Mouse (Mus musculus): ENCODE measurements around the gene Kcnj10. TPM values are rescaled to one million over a fixed set of nuclear protein-coding genes. Genes with fewer than 3 reads are reported as not detected.

Gene Kcnj10
- polyA plus RNA-seq, 1 experiment from 2014 or later, result 0.93 TPM

- peak overlapping the region; percentile 82 for H3K4me2 ChIP-seq
- no peaks in the 10 kb centered on the region for H3K27me3 ChIP-seq
- peaks cover 28% of the 10 kb centered on the region for H3K36me3 ChIP-seq (replicated peaks)
- no peaks in the 10 kb centered on the region for H3K9me3 ChIP-seq
- peak overlapping the region; percentile 85 for H3K9ac ChIP-seq
- WGBS, result 64% methylated on average over 10 of the region's 10 CpGs
- no peak for ATAC-seq (ENCODE audit: low FRiP score)
- H3K4me3 ChIP-seq (replicated peaks), result peak overlapping the region; percentile 83
- peak overlapping the region; percentile 88 for H3K27ac ChIP-seq
- H3K4me1 ChIP-seq, result peaks cover 87% of the 10 kb centered on the region
These were observed 27.2 kb upstream of the Kcnj10 start for GRCm38 (mm10) chr1:172313613-172314411.

DNA sequence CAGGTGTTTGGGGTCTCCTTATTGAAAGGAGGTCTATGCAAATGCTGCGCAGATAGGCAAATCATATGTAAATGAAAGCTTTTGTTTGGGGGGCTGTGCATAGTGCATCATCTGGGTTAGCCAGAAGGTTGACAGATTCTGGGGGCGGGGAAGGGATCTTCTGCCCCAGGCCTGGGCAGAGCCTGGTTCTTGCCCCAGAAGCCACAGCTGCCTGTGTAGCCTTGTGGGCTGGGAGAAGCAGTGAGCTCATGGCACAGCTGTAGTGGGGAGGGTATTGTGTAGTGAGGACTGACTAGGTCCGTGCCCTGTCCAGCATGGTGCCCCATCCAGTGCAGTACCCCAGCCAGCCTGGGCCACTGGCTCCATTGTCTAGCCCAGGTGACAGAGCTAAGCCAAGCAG lies 26.1 kb upstream of the Kcnj10 start:
- Histone ChIP-seq H3K4me3 (replicated peaks) (peak overlapping the region; percentile 83; the same call in 1 of the 2 replicates), H3K36me3 (replicated peaks) (peaks cover 37% of the 10 kb centered on the region), H3K9ac (peak overlapping the region; percentile 40; the same call in 1 of the 2 replicates), H3K4me2 (peak overlapping the region; percentile 82), H3K27ac (peak overlapping the region; percentile 88), H3K4me1 (peaks cover 86% of the 10 kb centered on the region), H3K27me3 (no peaks in the 10 kb centered on the region), H3K9me3 (no peaks in the 10 kb centered on the region)
- WGBS, result 39% methylated on average over 3 of the region's 3 CpGs
- peak; percentile 21 for ATAC-seq (ENCODE audit: low FRiP score)

DNA sequence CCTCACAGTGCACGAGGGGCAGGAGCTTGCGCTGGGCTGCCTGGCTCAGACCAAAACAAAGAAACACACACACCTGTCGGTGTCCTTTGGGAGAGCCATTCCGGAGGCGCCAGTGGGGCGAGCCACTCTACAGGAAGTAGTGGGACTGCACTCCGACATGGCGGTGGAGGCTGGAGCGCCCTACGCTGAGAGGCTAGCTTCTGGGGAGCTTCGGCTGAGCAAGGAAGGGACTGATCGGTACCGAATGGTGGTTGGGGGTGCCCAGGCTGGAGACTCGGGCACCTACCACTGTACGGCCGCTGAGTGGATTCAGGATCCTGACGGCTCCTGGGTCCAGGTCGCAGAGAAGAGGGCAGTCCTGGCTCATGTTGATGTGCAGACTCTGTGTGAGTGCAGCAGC lies 23.6 kb upstream of the Kcnj10 start:
- Histone ChIP-seq H3K27ac (0 out of 2 replicates have a peak overlapping the region, but pooled peaks have one; percentile 75), H3K4me2 (no peak overlapping the region), H3K9me3 (no peaks in the 10 kb centered on the region), H3K36me3 (replicated peaks) (peaks cover 54% of the 10 kb centered on the region), H3K4me3 (replicated peaks) (no peak overlapping the region), H3K4me1 (peaks cover 84% of the 10 kb centered on the region), H3K9ac (no peak overlapping the region), H3K27me3 (no peaks in the 10 kb centered on the region)
- ATAC-seq (ENCODE audit: low FRiP score), result no peak
- 67% methylated on average over 18 of the region's 18 CpGs for WGBS

- Histone ChIP-seq H3K9ac (0 out of 2 replicates have a peak overlapping the region, but pooled peaks have one; percentile 17), H3K4me2 (no peak overlapping the region), H3K4me3 (replicated peaks) (no peak overlapping the region), H3K36me3 (replicated peaks) (peaks cover 54% of the 10 kb centered on the region), H3K27me3 (no peaks in the 10 kb centered on the region), H3K4me1 (peaks cover 84% of the 10 kb centered on the region), H3K9me3 (no peaks in the 10 kb centered on the region), H3K27ac (peak overlapping the region; percentile 75)
- WGBS, result 50% methylated on average over 15 of the region's 15 CpGs
- no peak for ATAC-seq (ENCODE audit: low FRiP score)
These were observed 23.1 kb upstream of the Kcnj10 start for GRCm38 (mm10) chr1:172317946-172318345.

DNA sequence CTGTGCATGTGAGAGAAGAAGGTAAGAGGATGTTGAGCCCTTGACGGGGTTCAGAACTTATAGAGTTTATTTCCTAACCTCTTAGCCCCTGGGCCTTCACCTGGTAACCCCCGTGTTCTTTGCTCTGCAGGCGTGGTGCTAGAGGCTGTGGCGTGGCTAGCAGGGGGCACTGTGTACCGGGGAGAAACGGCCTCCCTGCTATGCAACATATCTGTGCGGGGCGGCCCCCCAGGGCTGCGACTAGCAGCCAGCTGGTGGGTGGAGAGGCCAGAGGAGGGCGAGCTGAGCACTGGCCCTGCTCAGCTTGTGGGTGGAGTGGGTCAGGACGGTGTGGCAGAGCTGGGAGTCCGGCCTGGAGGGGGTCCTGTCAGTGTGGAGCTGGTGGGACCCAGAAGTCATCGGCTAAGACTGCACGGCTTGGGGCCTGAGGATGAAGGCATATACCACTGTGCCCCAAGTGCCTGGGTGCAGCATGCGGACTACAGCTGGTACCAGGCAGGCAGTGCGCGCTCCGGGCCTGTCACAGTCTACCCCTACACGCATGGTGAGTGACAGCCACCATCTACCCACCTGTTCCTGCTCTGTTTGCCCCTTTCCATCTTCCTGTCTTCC lies 22.5 kb upstream of the Kcnj10 start:
- Histone ChIP-seq H3K27me3 (no peaks in the 10 kb centered on the region), H3K9me3 (no peaks in the 10 kb centered on the region), H3K9ac (peak overlapping the region; percentile 29; the same call in 1 of the 2 replicates), H3K4me1 (peaks cover 84% of the 10 kb centered on the region), H3K4me2 (no peak overlapping the region), H3K36me3 (replicated peaks) (peaks cover 54% of the 10 kb centered on the region), H3K4me3 (replicated peaks) (no peak overlapping the region), H3K27ac (peak overlapping the region; percentile 75)
- ATAC-seq (ENCODE audit: low FRiP score), result no peak
- 82% methylated on average over 18 of the region's 19 CpGs for WGBS

DNA sequence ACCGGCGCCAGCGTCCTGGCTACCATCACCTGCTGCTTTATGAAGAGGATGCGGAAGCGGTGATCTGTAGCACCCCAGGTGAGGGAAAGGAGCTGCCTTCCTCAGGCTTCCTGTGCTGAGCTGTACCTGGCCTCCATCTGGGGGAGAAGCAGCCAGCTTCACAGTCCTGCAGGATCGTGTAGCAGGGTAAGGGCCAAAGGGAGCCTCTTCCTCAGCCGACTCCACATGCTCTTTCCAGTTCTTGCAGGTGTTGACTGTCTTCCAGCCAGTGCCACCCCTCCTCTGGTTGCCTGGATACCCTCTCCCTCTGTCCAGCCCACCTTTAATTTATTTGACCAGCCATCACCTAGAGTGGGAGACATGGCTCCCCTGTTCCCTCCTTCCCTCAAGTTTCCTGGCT lies 21.7 kb upstream of the Kcnj10 start:
- WGBS, result 84% methylated on average over 7 of the region's 7 CpGs
- Histone ChIP-seq H3K4me3 (replicated peaks) (no peak overlapping the region), H3K4me1 (peaks cover 83% of the 10 kb centered on the region), H3K9me3 (no peaks in the 10 kb centered on the region), H3K27me3 (0 out of 2 replicates have a peak, but pooled peaks cover 3% of the 10 kb centered on the region), H3K27ac (peak overlapping the region; percentile 75), H3K36me3 (replicated peaks) (peaks cover 54% of the 10 kb centered on the region), H3K4me2 (no peak overlapping the region), H3K9ac (no peak overlapping the region)
- no peak for ATAC-seq (ENCODE audit: low FRiP score)

DNA sequence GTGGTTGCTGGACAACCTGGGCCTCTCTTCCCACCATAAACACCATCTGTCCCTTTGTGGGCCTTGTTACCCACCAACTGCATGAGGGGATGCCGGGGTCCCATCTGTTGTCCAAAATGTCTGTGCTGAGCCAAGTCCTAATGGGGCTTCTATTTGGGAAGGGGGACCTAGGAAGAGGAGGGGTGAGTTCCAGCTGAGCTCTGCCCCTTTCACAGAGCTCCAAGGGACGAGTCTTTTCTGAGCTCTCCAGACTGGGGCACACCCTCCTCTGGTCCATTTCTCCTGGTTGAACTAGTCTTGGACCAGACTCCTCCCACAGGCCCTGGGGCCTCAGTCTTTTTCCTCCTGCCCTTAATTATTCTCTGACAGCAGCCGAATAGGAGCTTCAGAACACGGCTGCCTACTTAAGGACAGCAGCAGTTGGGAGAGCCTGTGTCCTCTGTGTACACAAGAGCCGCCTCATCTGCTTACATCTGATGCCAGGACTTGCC lies 21.0 kb upstream of the Kcnj10 start:
- H3K4me2 ChIP-seq, result no peak overlapping the region
- peaks cover 80% of the 10 kb centered on the region for H3K4me1 ChIP-seq
- WGBS, result 25% methylated on average over 5 of the region's 5 CpGs
- no peak overlapping the region for H3K4me3 ChIP-seq (replicated peaks)
- H3K9me3 ChIP-seq, result no peaks in the 10 kb centered on the region
- H3K27me3 ChIP-seq, result peaks cover 5% of the 10 kb centered on the region; the same call in 1 of the 2 replicates
- peak; percentile 64 for ATAC-seq (ENCODE audit: low FRiP score)
- no peak overlapping the region for H3K9ac ChIP-seq
- peak overlapping the region; percentile 75 for H3K27ac ChIP-seq
- peaks cover 54% of the 10 kb centered on the region for H3K36me3 ChIP-seq (replicated peaks)

DNA sequence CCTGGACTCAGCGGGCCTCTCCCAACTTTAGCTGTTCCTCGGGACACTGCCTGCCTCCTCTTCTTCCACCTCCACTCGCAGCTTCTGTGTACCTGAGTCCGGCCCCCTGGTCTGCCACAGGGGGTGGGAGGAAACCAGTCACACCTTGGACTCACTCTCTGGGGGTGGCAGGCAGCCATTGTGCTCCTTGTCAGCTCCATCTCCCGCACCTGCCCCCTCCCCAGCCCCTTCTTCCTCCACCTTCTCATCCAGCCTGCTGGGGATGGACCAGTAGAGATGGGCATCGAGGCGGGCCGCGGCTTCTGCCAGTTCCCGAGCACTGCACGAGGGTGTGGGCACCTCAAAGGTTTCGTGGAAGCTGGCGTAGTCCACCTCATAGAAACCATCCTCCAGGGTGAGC lies 18.3 kb upstream of the Kcnj10 start:
- Histone ChIP-seq H3K27ac (no peak overlapping the region), H3K4me2 (no peak overlapping the region), H3K9me3 (no peaks in the 10 kb centered on the region), H3K4me1 (peaks cover 68% of the 10 kb centered on the region), H3K9ac (peak overlapping the region; percentile 33; the same call in 1 of the 2 replicates), H3K27me3 (peaks cover 33% of the 10 kb centered on the region), H3K36me3 (replicated peaks) (peaks cover 37% of the 10 kb centered on the region), H3K4me3 (replicated peaks) (no peak overlapping the region)
- no peak for ATAC-seq (ENCODE audit: low FRiP score)
- 37% methylated on average over 13 of the region's 13 CpGs for WGBS

DNA sequence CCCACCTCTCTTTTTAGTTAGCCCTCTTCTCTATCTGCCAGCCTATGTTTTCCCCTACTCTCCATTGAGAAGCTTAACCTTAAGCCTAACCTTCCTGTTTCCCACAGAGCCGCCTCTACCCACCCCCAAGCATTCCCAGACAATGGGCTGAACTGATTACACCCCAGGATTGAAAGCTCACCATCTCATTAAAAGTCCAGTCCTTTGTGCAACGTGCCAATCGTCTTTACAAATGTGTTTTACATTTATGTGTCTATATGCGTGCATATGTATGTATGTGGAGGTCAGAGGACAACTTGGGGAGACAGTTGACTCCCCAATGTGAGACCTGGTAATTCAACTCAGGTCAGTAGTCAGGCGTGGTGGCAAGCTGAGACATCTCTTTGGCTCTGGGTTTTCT lies 17.7 kb upstream of the Kcnj10 start:
- peaks cover 39% of the 10 kb centered on the region for H3K27me3 ChIP-seq
- H3K36me3 ChIP-seq (replicated peaks), result peaks cover 31% of the 10 kb centered on the region
- peaks cover 63% of the 10 kb centered on the region for H3K4me1 ChIP-seq
- H3K4me3 ChIP-seq (replicated peaks), result no peak overlapping the region
- no peak overlapping the region for H3K4me2 ChIP-seq
- no peaks in the 10 kb centered on the region for H3K9me3 ChIP-seq
- H3K27ac ChIP-seq, result 0 out of 2 replicates have a peak overlapping the region, but pooled peaks have one; percentile 8
- no peak overlapping the region for H3K9ac ChIP-seq
- ATAC-seq (ENCODE audit: low FRiP score), result no peak
- WGBS, result 12% methylated on average over 5 of the region's 5 CpGs

- no peak overlapping the region for H3K4me2 ChIP-seq
- no peak for ATAC-seq (ENCODE audit: low FRiP score)
- 53% methylated on average over 6 of the region's 6 CpGs for WGBS
- peaks cover 25% of the 10 kb centered on the region for H3K36me3 ChIP-seq (replicated peaks)
- H3K9me3 ChIP-seq, result no peaks in the 10 kb centered on the region
- no peak overlapping the region for H3K4me3 ChIP-seq (replicated peaks)
- no peak overlapping the region for H3K9ac ChIP-seq
- peaks cover 60% of the 10 kb centered on the region for H3K4me1 ChIP-seq
- H3K27ac ChIP-seq, result no peak overlapping the region
- peaks cover 44% of the 10 kb centered on the region for H3K27me3 ChIP-seq
These were observed 17.1 kb upstream of the Kcnj10 start for GRCm38 (mm10) chr1:172323801-172324359.

DNA sequence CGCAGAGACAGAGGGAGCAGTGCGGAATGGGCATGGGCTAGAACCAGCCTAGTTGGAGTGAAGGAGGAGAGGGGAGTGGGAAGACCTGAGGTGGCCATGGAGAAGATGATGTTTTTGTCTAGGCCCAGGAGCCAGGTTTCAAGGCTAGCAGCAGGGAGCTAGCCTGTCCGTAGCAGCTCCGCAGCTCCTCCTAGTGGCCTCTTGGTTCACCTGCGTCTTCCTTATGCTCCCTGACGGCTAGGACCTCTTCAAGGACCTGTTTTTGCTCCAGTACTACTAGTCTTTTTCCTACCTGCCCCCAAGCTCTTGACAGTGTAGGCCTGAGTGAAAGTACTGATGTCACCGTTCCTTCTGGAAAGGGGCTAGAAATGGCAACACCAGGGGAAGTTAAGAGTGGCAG lies 16.3 kb upstream of the Kcnj10 start:
- Histone ChIP-seq H3K4me2 (no peak overlapping the region), H3K4me3 (replicated peaks) (no peak overlapping the region), H3K27me3 (peaks cover 50% of the 10 kb centered on the region), H3K27ac (0 out of 2 replicates have a peak overlapping the region, but pooled peaks have one; percentile 42), H3K36me3 (replicated peaks) (peaks cover 19% of the 10 kb centered on the region), H3K9me3 (no peaks in the 10 kb centered on the region), H3K4me1 (peaks cover 60% of the 10 kb centered on the region), H3K9ac (no peak overlapping the region)
- peak; percentile 39; the same call in 1 of the 2 replicates for ATAC-seq (ENCODE audit: low FRiP score)
- 9% methylated on average over 7 of the region's 7 CpGs for WGBS
